Mouse (Mus musculus) regulatory T cell (primary cell): ENCODE data around the gene Wdr73.
"Not testable (repeated sequence)": the region's sequence is repeated elsewhere in the genome, so short reads cannot be mapped to it uniquely, and the experiment has no call there.

Experiments
- in situ Hi-C: fragments of 300-600 bp; cut with MboI, MseI; formaldehyde crosslinking; loops from one replicate; pipeline ENCODE4 v1.15.1; 2025; ENCODE audit warnings: high pct_unique_total_duplicates

Wdr73 gene

GRCm38 (mm10) chr7:80900944-80901501, at the start of gene Wdr73:
TSS of gene Wdr73 (minus strand) at chr7:80901269.
- in situ Hi-C loops: no loop called here

GRCm38 (mm10) chr7:80947445-80948350, 46.6 kb upstream of the Wdr73 start, which contains the start of gene Sec11a:
TSS of gene Sec11a (minus strand) at chr7:80947780.
- in situ Hi-C loops: no loop called here

- in situ Hi-C loops: no loop called here
These were observed 38.7 kb upstream of the Wdr73 start for GRCm38 (mm10) chr7:80939808-80940207.

GRCm38 (mm10) chr7:80937304-80937666, 36.2 kb upstream of the Wdr73 start:
- in situ Hi-C loops: not testable (repeated sequence)

GRCm38 (mm10) chr7:80936617-80937303, 35.7 kb upstream of the Wdr73 start:
- in situ Hi-C loops: not testable (repeated sequence)

- in situ Hi-C loops: no loop called here
These were observed 34.8 kb upstream of the Wdr73 start for GRCm38 (mm10) chr7:80935834-80936233.

- in situ Hi-C loops: no loop called here
These were observed 31.7 kb upstream of the Wdr73 start for GRCm38 (mm10) chr7:80932777-80933176.

- in situ Hi-C loops: no loop called here
These were observed 30.6 kb upstream of the Wdr73 start for GRCm38 (mm10) chr7:80931618-80932207.

- in situ Hi-C loops: no loop called here
These were observed 22.1 kb upstream of the Wdr73 start for GRCm38 (mm10) chr7:80923165-80923564.

GRCm38 (mm10) chr7:80919647-80920008, 18.6 kb upstream of the Wdr73 start:
- in situ Hi-C loops: no loop called here

GRCm38 (mm10) chr7:80918982-80919646, 18.0 kb upstream of the Wdr73 start:
- in situ Hi-C loops: no loop called here

GRCm38 (mm10) chr7:80917916-80918465, 16.9 kb upstream of the Wdr73 start:
- in situ Hi-C loops: no loop called here

- in situ Hi-C loops: no loop called here
These were observed 11.4 kb upstream of the Wdr73 start for GRCm38 (mm10) chr7:80912496-80912895.

GRCm38 (mm10) chr7:80911053-80911452, 10.0 kb upstream of the Wdr73 start:
- in situ Hi-C loops: no loop called here

GRCm38 (mm10) chr7:80904921-80905515, 3.9 kb upstream of the Wdr73 start, which contains the start of gene Nmb:
TSS of gene Nmb (minus strand) at chr7:80905076.
- in situ Hi-C loops: no loop called here

- in situ Hi-C loops: no loop called here
These were observed 2.8 kb upstream of the Wdr73 start for GRCm38 (mm10) chr7:80903625-80904422.

- in situ Hi-C loops: no loop called here
These were observed 639 bp upstream of the Wdr73 start for GRCm38 (mm10) chr7:80901541-80902274.

- in situ Hi-C loops: no loop called here
These were observed 3.3 kb downstream of the Wdr73 start for GRCm38 (mm10) chr7:80897721-80898120.

- in situ Hi-C loops: no loop called here
These were observed 3.9 kb downstream of the Wdr73 start for GRCm38 (mm10) chr7:80897134-80897533.
